Mouse (Mus musculus) frontal cortex, adult 2 months (tissue): Measurements from ENCODE around the gene Tsga10ip. TPM values are rescaled to one million over a fixed set of nuclear protein-coding genes. Genes with fewer than 3 reads are reported as not detected.

ENCODE experiments used
- DNase-seq, 2 experiments: peaks; one replicate each; pipeline ENCODE4 v3.0.0; 2022; ENCODE audit warnings: low spot score in 1 of 2; ENCODE audit errors: extremely low spot score in 1 of 2
- polyA plus RNA-seq: library from polyadenylated mRNA; depleted of rRNA; stranded (reverse); fragments of >200 nt; gene quantifications from 2 replicates; pipeline ENCODE4 v1.2.3, GENCODE M21; 2012; rRNA removed

Gene Tsga10ip
- not detected in 2 replicates for polyA plus RNA-seq

GRCm38 (mm10) chr19:5402293-5402692, at the start of gene Tsga10ip:
Gene Tsga10ip, minus strand, starts transcription at chr19:5402526.
- no peak for DNase-seq

- no peak for DNase-seq
Observed at GRCm38 (mm10) chr19:5451766-5452165, 49.4 kb upstream of the Tsga10ip start.

- DNase-seq: no peak
Observed at GRCm38 (mm10) chr19:5449673-5450072, 47.3 kb upstream of the Tsga10ip start.

- no peak for DNase-seq
Observed at GRCm38 (mm10) chr19:5448354-5449150, 46.2 kb upstream of the Tsga10ip start.

- DNase-seq: peak in 1 of 2 experiments; percentile 78
Observed at GRCm38 (mm10) chr19:5447515-5448353, 45.4 kb upstream of the Tsga10ip start, which contains the start of gene Fosl1. Gene Fosl1, plus strand, starts transcription at chr19:5447547.

GRCm38 (mm10) chr19:5445747-5446146, 43.4 kb upstream of the Tsga10ip start:
- no peak for DNase-seq

- no peak for DNase-seq
Observed at GRCm38 (mm10) chr19:5444954-5445353, 42.6 kb upstream of the Tsga10ip start.

GRCm38 (mm10) chr19:5444371-5444908, 42.1 kb upstream of the Tsga10ip start:
- DNase-seq: no peak

- no peak for DNase-seq
Observed at GRCm38 (mm10) chr19:5433951-5434350, 31.6 kb upstream of the Tsga10ip start.

GRCm38 (mm10) chr19:5432992-5433852, 30.9 kb upstream of the Tsga10ip start:
- no peak for DNase-seq

GRCm38 (mm10) chr19:5431911-5432464, 29.7 kb upstream of the Tsga10ip start:
- no peak for DNase-seq

- DNase-seq: no peak
Observed at GRCm38 (mm10) chr19:5430408-5430807, 28.1 kb upstream of the Tsga10ip start.

GRCm38 (mm10) chr19:5429806-5430205, 27.5 kb upstream of the Tsga10ip start:
- DNase-seq: no peak

- DNase-seq: no peak
Observed at GRCm38 (mm10) chr19:5429219-5429618, 26.9 kb upstream of the Tsga10ip start.

GRCm38 (mm10) chr19:5428083-5428482, 25.8 kb upstream of the Tsga10ip start:
- no peak for DNase-seq

GRCm38 (mm10) chr19:5426640-5427290, 24.4 kb upstream of the Tsga10ip start:
- no peak for DNase-seq

- DNase-seq: no peak
Observed at GRCm38 (mm10) chr19:5425906-5426565, 23.7 kb upstream of the Tsga10ip start.

- DNase-seq: peak; percentile 84 to 94
Observed at GRCm38 (mm10) chr19:5424782-5425741, 22.7 kb upstream of the Tsga10ip start, which contains the start of the genes Drap1 and AI837181. Gene Drap1, minus strand, starts transcription at chr19:5424979. Gene AI837181, plus strand, starts transcription at chr19:5425144.
